Mouse (Mus musculus) stomach, embryonic 16.5 days (tissue): Measurements from ENCODE around the gene Mitf. TPM values are rescaled to one million over a fixed set of nuclear protein-coding genes. Genes with fewer than 3 reads are reported as not detected.
A peak's percentile ranks its signal among the peaks of the same experiment; 100 is the strongest.

ENCODE experiments used
- ATAC-seq: fragments of 200-750 bp; cut with Nextera tagmentation; 2 replicates; pipeline ENCODE4 v1.8.0; 2017; ENCODE audit warnings: moderate number of reproducible peaks, moderate TSS enrichment; ENCODE audit not compliant: insufficient read depth, low FRiP score
- H3K27ac ChIP-seq: fragments of 300-500 bp; sonication (generic); 2 replicates; pipeline ENCODE4 v1.5.1; 2014; ENCODE audit warnings: low read length
- H3K27me3 ChIP-seq: fragments of 300-500 bp; sonication (generic); 2 replicates; pipeline ENCODE4 v1.6.1; 2014; ENCODE audit warnings: low read length, control low read depth, mixed read lengths; ENCODE audit not compliant: control insufficient read depth, insufficient read depth
- H3K36me3 ChIP-seq: fragments of 300-500 bp; sonication (generic); 2 replicates; pipeline ENCODE4 v1.6.1; 2014; ENCODE audit warnings: low read length; ENCODE audit not compliant: control insufficient read depth, insufficient read depth
- H3K4me1 ChIP-seq: fragments of 300-500 bp; sonication (generic); 2 replicates; pipeline ENCODE4 v1.6.1; 2014; ENCODE audit warnings: low read length, control low read depth, mixed read lengths; ENCODE audit not compliant: control insufficient read depth, insufficient read depth
- H3K4me2 ChIP-seq: fragments of 300-500 bp; sonication (generic); 2 replicates; pipeline ENCODE4 v1.6.1; 2014; ENCODE audit warnings: low read depth, low read length, mixed read lengths
- H3K4me3 ChIP-seq: fragments of 300-500 bp; sonication (generic); replicated peaks from 2 replicates; pipeline ENCODE4 v1.5.1; 2014; ENCODE audit warnings: mild to moderate bottlenecking, low read length
- H3K9ac ChIP-seq: fragments of 300-500 bp; sonication (generic); 2 replicates; pipeline ENCODE4 v1.6.1; 2014; ENCODE audit warnings: low read length
- H3K9me3 ChIP-seq: fragments of 300-500 bp; sonication (generic); replicated peaks from 2 replicates; pipeline ENCODE4 v1.6.1; 2016; ENCODE audit warnings: low read length, control low read depth; ENCODE audit not compliant: control insufficient read depth
- WGBS: fragments of 180-500 bp; shearing (Covaris S2); extraction: QIAGEN DNeasy Blood & Tissue Kit; methylation state at CpG from one replicate; pipeline ENCODE4 v1.1.7; 2014; 5-methylcytosine and 5-hydroxymethylcytosine counted together
- polyA plus RNA-seq: library from polyadenylated mRNA; unstranded; fragments of >200 nt; fragmentation: Nextera tagmentation; extraction: Ambion mirVana; gene quantifications from 2 replicates; pipeline ENCODE4 v1.2.1, GENCODE M21; 2015

The Mitf gene
- polyA plus RNA-seq, result 1.7 and 2.0 TPM in 2 replicates

GRCm38 (mm10) chr6:97806781-97807743, at the start of gene Mitf:
Gene Mitf, plus strand, starts transcription at chr6:97807052.
- H3K27ac ChIP-seq, result no peak within 1 kb of the TSS
- peak; percentile 97 for ATAC-seq
- H3K27me3 ChIP-seq, result no peaks in the 10 kb centered on the region
- H3K4me3 ChIP-seq, result peak within 1 kb of the TSS; percentile 78
- peak within 1 kb of the TSS; percentile 77 for H3K9ac ChIP-seq
- no peaks in the 10 kb centered on the region for H3K36me3 ChIP-seq
- WGBS, result under 1% methylated on average over 51 of the region's 51 CpGs
- H3K4me1 ChIP-seq, result 0 out of 2 replicates have a peak, but pooled peaks cover 5% of the 10 kb centered on the region
- no peaks in the 10 kb centered on the region for H3K9me3 ChIP-seq
- peak within 1 kb of the TSS; percentile 98 for H3K4me2 ChIP-seq

- no peak for ATAC-seq
- Histone ChIP-seq H3K27ac (no peak overlapping the region), H3K4me3 (no peak overlapping the region), H3K4me2 (no peak overlapping the region), H3K9ac (no peak overlapping the region), H3K9me3 (no peaks in the 10 kb centered on the region), H3K27me3 (no peaks in the 10 kb centered on the region), H3K36me3 (no peaks in the 10 kb centered on the region), H3K4me1 (no peaks in the 10 kb centered on the region)
- 69% methylated on average over 2 of the region's 2 CpGs for WGBS
Observed at GRCm38 (mm10) chr6:97757361-97757760, 49.5 kb upstream of the Mitf start.

- Histone ChIP-seq H3K4me3 (no peak overlapping the region), H3K4me1 (no peaks in the 10 kb centered on the region), H3K27me3 (no peaks in the 10 kb centered on the region), H3K9ac (no peak overlapping the region), H3K4me2 (no peak overlapping the region), H3K9me3 (no peaks in the 10 kb centered on the region), H3K27ac (no peak overlapping the region), H3K36me3 (no peaks in the 10 kb centered on the region)
- 38% methylated on average over 4 of the region's 4 CpGs for WGBS
- no peak for ATAC-seq
Observed at GRCm38 (mm10) chr6:97758884-97759283, 48.0 kb upstream of the Mitf start.

- ATAC-seq, result no peak
- no peak overlapping the region for H3K4me3 ChIP-seq
- H3K27ac ChIP-seq, result no peak overlapping the region
- H3K9ac ChIP-seq, result no peak overlapping the region
- no peaks in the 10 kb centered on the region for H3K9me3 ChIP-seq
- no peak overlapping the region for H3K4me2 ChIP-seq
- 6% methylated on average over 4 of the region's 4 CpGs for WGBS
- H3K4me1 ChIP-seq, result no peaks in the 10 kb centered on the region
- no peaks in the 10 kb centered on the region for H3K27me3 ChIP-seq
- H3K36me3 ChIP-seq, result no peaks in the 10 kb centered on the region
Observed at GRCm38 (mm10) chr6:97759301-97759700, 47.6 kb upstream of the Mitf start.

GRCm38 (mm10) chr6:97761326-97761725, 45.5 kb upstream of the Mitf start:
- Histone ChIP-seq H3K27me3 (no peaks in the 10 kb centered on the region), H3K9ac (no peak overlapping the region), H3K27ac (no peak overlapping the region), H3K36me3 (no peaks in the 10 kb centered on the region), H3K9me3 (no peaks in the 10 kb centered on the region), H3K4me2 (no peak overlapping the region), H3K4me1 (no peaks in the 10 kb centered on the region), H3K4me3 (no peak overlapping the region)
- ATAC-seq, result no peak
- 20% methylated on average over 4 of the region's 4 CpGs for WGBS

GRCm38 (mm10) chr6:97763970-97764369, 42.9 kb upstream of the Mitf start:
- H3K4me2 ChIP-seq, result no peak overlapping the region
- no peaks in the 10 kb centered on the region for H3K27me3 ChIP-seq
- H3K36me3 ChIP-seq, result no peaks in the 10 kb centered on the region
- H3K9me3 ChIP-seq, result no peaks in the 10 kb centered on the region
- WGBS, result 30% methylated on average over 3 of the region's 3 CpGs
- ATAC-seq, result no peak
- no peak overlapping the region for H3K9ac ChIP-seq
- H3K4me1 ChIP-seq, result no peaks in the 10 kb centered on the region
- no peak overlapping the region for H3K27ac ChIP-seq
- no peak overlapping the region for H3K4me3 ChIP-seq

- Histone ChIP-seq H3K4me3 (no peak overlapping the region), H3K36me3 (no peaks in the 10 kb centered on the region), H3K4me2 (no peak overlapping the region), H3K27ac (no peak overlapping the region), H3K9ac (no peak overlapping the region), H3K9me3 (no peaks in the 10 kb centered on the region), H3K27me3 (no peaks in the 10 kb centered on the region), H3K4me1 (no peaks in the 10 kb centered on the region)
- no peak for ATAC-seq
- 69% methylated on average over 2 of the region's 2 CpGs for WGBS
Observed at GRCm38 (mm10) chr6:97767836-97768235, 39.0 kb upstream of the Mitf start.

GRCm38 (mm10) chr6:97769549-97769948, 37.3 kb upstream of the Mitf start:
- Histone ChIP-seq H3K27ac (no peak overlapping the region), H3K27me3 (no peaks in the 10 kb centered on the region), H3K4me1 (no peaks in the 10 kb centered on the region), H3K4me3 (no peak overlapping the region), H3K9ac (no peak overlapping the region), H3K36me3 (no peaks in the 10 kb centered on the region), H3K4me2 (no peak overlapping the region), H3K9me3 (no peaks in the 10 kb centered on the region)
- ATAC-seq, result no peak
- WGBS, result 85% methylated on average over 7 of the region's 7 CpGs

GRCm38 (mm10) chr6:97781316-97781715, 25.5 kb upstream of the Mitf start:
- 81% methylated on average over 5 of the region's 5 CpGs for WGBS
- Histone ChIP-seq H3K9ac (no peak overlapping the region), H3K4me1 (no peaks in the 10 kb centered on the region), H3K4me2 (no peak overlapping the region), H3K27ac (no peak overlapping the region), H3K9me3 (no peaks in the 10 kb centered on the region), H3K36me3 (no peaks in the 10 kb centered on the region), H3K4me3 (no peak overlapping the region), H3K27me3 (no peaks in the 10 kb centered on the region)
- no peak for ATAC-seq
